Mouse (Mus musculus) midbrain, embryonic 13.5 days (tissue): Measurements from ENCODE around the gene Haghl. TPM values are rescaled to one million over a fixed set of nuclear protein-coding genes. Genes with fewer than 3 reads are reported as not detected.
A peak's percentile ranks its signal among the peaks of the same experiment; 100 is the strongest.

Source experiments
- ATAC-seq: fragments of 200-750 bp; cut with Nextera tagmentation; 2 replicates; pipeline ENCODE4 v1.8.0; 2017; ENCODE audit warnings: mild to moderate bottlenecking, moderate TSS enrichment, moderate library complexity
- H3K27ac ChIP-seq: fragments of 300-500 bp; sonication (generic); 2 replicates; pipeline ENCODE4 v1.5.1; 2015; ENCODE audit warnings: inconsistent platforms, mild to moderate bottlenecking, moderate library complexity
- H3K27me3 ChIP-seq: fragments of 300-500 bp; sonication (generic); 2 replicates; pipeline ENCODE4 v1.6.1; 2015; ENCODE audit warnings: mild to moderate bottlenecking, inconsistent platforms
- H3K36me3 ChIP-seq: fragments of 300-500 bp; sonication (generic); 2 replicates; pipeline ENCODE4 v1.6.1; 2015; ENCODE audit warnings: mild to moderate bottlenecking, inconsistent platforms
- H3K4me1 ChIP-seq: fragments of 300-500 bp; sonication (generic); replicated peaks from 2 replicates; pipeline ENCODE4 v1.6.1; 2015; ENCODE audit warnings: inconsistent platforms
- H3K4me2 ChIP-seq: fragments of 300-500 bp; sonication (generic); replicated peaks from 2 replicates; pipeline ENCODE4 v1.6.1; 2015; ENCODE audit warnings: moderate library complexity, mild to moderate bottlenecking, inconsistent platforms
- H3K4me3 ChIP-seq: fragments of 300-500 bp; sonication (generic); replicated peaks from 2 replicates; pipeline ENCODE4 v1.5.1; 2015; ENCODE audit warnings: mild to moderate bottlenecking, inconsistent platforms
- H3K9ac ChIP-seq: fragments of 300-500 bp; sonication (generic); replicated peaks from 2 replicates; pipeline ENCODE4 v1.6.1; 2015; ENCODE audit warnings: mild to moderate bottlenecking, inconsistent platforms
- H3K9me3 ChIP-seq: fragments of 300-500 bp; sonication (generic); 2 replicates; pipeline ENCODE4 v1.6.1; 2016; ENCODE audit warnings: mild to moderate bottlenecking, inconsistent platforms
- WGBS: fragments of 180-500 bp; shearing (Covaris S2); methylation state at CpG from one replicate; pipeline ENCODE4 v1.1.7; 2015; 5-methylcytosine and 5-hydroxymethylcytosine counted together
- polyA plus RNA-seq: library from polyadenylated mRNA; unstranded; fragments of >200 nt; fragmentation: Nextera tagmentation; extraction: Ambion mirVana; gene quantifications from 2 replicates; pipeline ENCODE4 v1.2.1, GENCODE M21; 2015

The Haghl gene
- polyA plus RNA-seq, 1 experiment from 2014 or later = 137 TPM

GRCm38 (mm10) chr17:25773549-25774120 is 11.8 kb downstream of the Haghl start, which contains the start of gene Narfl:
Narfl (plus strand) TSS chr17:25773776.
- peak within 1 kb of the TSS; percentile 79 for H3K4me2 ChIP-seq
- peaks cover 9% of the 10 kb centered on the region for H3K4me1 ChIP-seq
- H3K9me3 ChIP-seq = no peaks in the 10 kb centered on the region
- WGBS = under 1% methylated on average over 37 of the region's 37 CpGs
- H3K27me3 ChIP-seq = 0 out of 2 replicates have a peak, but pooled peaks cover 7% of the 10 kb centered on the region
- peaks cover 17% of the 10 kb centered on the region for H3K36me3 ChIP-seq
- ATAC-seq = peak; percentile 91
- no peak within 1 kb of the TSS for H3K27ac ChIP-seq
- H3K9ac ChIP-seq = peak within 1 kb of the TSS; percentile 80
- H3K4me3 ChIP-seq = peak within 1 kb of the TSS; percentile 76

GRCm38 (mm10) chr17:25769331-25769730 is 16.1 kb downstream of the Haghl start:
- H3K27ac ChIP-seq = no peak overlapping the region
- no peak overlapping the region for H3K9ac ChIP-seq
- 66% methylated on average over 9 of the region's 9 CpGs for WGBS
- no peaks in the 10 kb centered on the region for H3K9me3 ChIP-seq
- peaks cover 5% of the 10 kb centered on the region for H3K4me1 ChIP-seq
- no peaks in the 10 kb centered on the region for H3K36me3 ChIP-seq
- no peak for ATAC-seq
- H3K4me2 ChIP-seq = no peak overlapping the region
- H3K27me3 ChIP-seq = peaks cover 22% of the 10 kb centered on the region; the same call in 1 of the 2 replicates
- no peak overlapping the region for H3K4me3 ChIP-seq

- Histone ChIP-seq H3K27ac (no peak overlapping the region), H3K27me3 (peaks cover 28% of the 10 kb centered on the region), H3K36me3 (no peaks in the 10 kb centered on the region)
Measured at GRCm38 (mm10) chr17:25765886-25766285, 19.6 kb downstream of the Haghl start.

GRCm38 (mm10) chr17:25762591-25762990 is 22.9 kb downstream of the Haghl start:
- peaks cover 39% of the 10 kb centered on the region for H3K27me3 ChIP-seq
- no peaks in the 10 kb centered on the region for H3K36me3 ChIP-seq
- H3K9ac ChIP-seq = no peak overlapping the region
- H3K4me2 ChIP-seq = no peak overlapping the region
- 25% methylated on average over 3 of the region's 3 CpGs for WGBS
- H3K4me3 ChIP-seq = no peak overlapping the region
- H3K9me3 ChIP-seq = no peaks in the 10 kb centered on the region
- no peak overlapping the region for H3K27ac ChIP-seq
- ATAC-seq = no peak
- H3K4me1 ChIP-seq = no peaks in the 10 kb centered on the region

More at GRCm38 (mm10) chr17:25765886-25766285, 19.6 kb downstream of the Haghl start:
- peak; percentile 56 for ATAC-seq
- H3K4me2 ChIP-seq = no peak overlapping the region
- no peaks in the 10 kb centered on the region for H3K4me1 ChIP-seq
- no peaks in the 10 kb centered on the region for H3K9me3 ChIP-seq
- WGBS = 49% methylated on average over 5 of the region's 5 CpGs
- no peak overlapping the region for H3K4me3 ChIP-seq
- H3K9ac ChIP-seq = no peak overlapping the region

GRCm38 (mm10) chr17:25761561-25761970 is 23.9 kb downstream of the Haghl start:
- 38% methylated on average over 4 of the region's 4 CpGs for WGBS
- Histone ChIP-seq H3K9ac (no peak overlapping the region), H3K4me3 (no peak overlapping the region), H3K9me3 (no peaks in the 10 kb centered on the region), H3K4me1 (no peaks in the 10 kb centered on the region), H3K36me3 (no peaks in the 10 kb centered on the region), H3K27me3 (peaks cover 29% of the 10 kb centered on the region), H3K4me2 (no peak overlapping the region), H3K27ac (no peak overlapping the region)
- no peak for ATAC-seq

GRCm38 (mm10) chr17:25760148-25760547 is 25.3 kb downstream of the Haghl start:
- no peak for ATAC-seq
- no peaks in the 10 kb centered on the region for H3K4me1 ChIP-seq
- no peak overlapping the region for H3K9ac ChIP-seq
- H3K4me2 ChIP-seq = no peak overlapping the region
- no peaks in the 10 kb centered on the region for H3K9me3 ChIP-seq
- no peaks in the 10 kb centered on the region for H3K36me3 ChIP-seq
- no peak overlapping the region for H3K27ac ChIP-seq
- peaks cover 34% of the 10 kb centered on the region for H3K27me3 ChIP-seq
- 79% methylated on average over 8 of the region's 8 CpGs for WGBS
- H3K4me3 ChIP-seq = no peak overlapping the region

- 80% methylated on average over 3 of the region's 3 CpGs for WGBS
- Histone ChIP-seq H3K9ac (no peak overlapping the region), H3K27ac (no peak overlapping the region), H3K4me1 (no peaks in the 10 kb centered on the region), H3K27me3 (peaks cover 31% of the 10 kb centered on the region), H3K9me3 (no peaks in the 10 kb centered on the region), H3K4me2 (no peak overlapping the region), H3K36me3 (no peaks in the 10 kb centered on the region), H3K4me3 (no peak overlapping the region)
- no peak for ATAC-seq
Measured at GRCm38 (mm10) chr17:25757691-25758090, 27.8 kb downstream of the Haghl start.

- Histone ChIP-seq H3K27me3 (peaks cover 31% of the 10 kb centered on the region), H3K4me2 (no peak overlapping the region), H3K4me3 (no peak overlapping the region), H3K27ac (no peak overlapping the region), H3K9ac (no peak overlapping the region), H3K9me3 (no peaks in the 10 kb centered on the region), H3K4me1 (0 out of 2 replicates have a peak, but pooled peaks cover 2% of the 10 kb centered on the region), H3K36me3 (no peaks in the 10 kb centered on the region)
- WGBS = 80% methylated on average over 9 of the region's 9 CpGs
- no peak for ATAC-seq
Measured at GRCm38 (mm10) chr17:25756378-25757242, 28.9 kb downstream of the Haghl start.

- Histone ChIP-seq H3K27ac (no peak overlapping the region), H3K9me3 (no peaks in the 10 kb centered on the region), H3K4me3 (no peak overlapping the region), H3K9ac (no peak overlapping the region), H3K36me3 (no peaks in the 10 kb centered on the region), H3K4me2 (no peak overlapping the region), H3K4me1 (0 out of 2 replicates have a peak, but pooled peaks cover 7% of the 10 kb centered on the region), H3K27me3 (peaks cover 27% of the 10 kb centered on the region)
- 71% methylated on average over 4 of the region's 4 CpGs for WGBS
- ATAC-seq = no peak
Measured at GRCm38 (mm10) chr17:25755627-25756377, 29.7 kb downstream of the Haghl start.

GRCm38 (mm10) chr17:25755086-25755485 is 30.4 kb downstream of the Haghl start:
- 85% methylated on average over 4 of the region's 4 CpGs for WGBS

GRCm38 (mm10) chr17:25754241-25754640 is 31.2 kb downstream of the Haghl start, which contains the start of gene Msln:
Msln (minus strand) TSS chr17:25754378.
- Histone ChIP-seq H3K4me3 (no peak within 1 kb of the TSS), H3K36me3 (no peaks in the 10 kb centered on the region), H3K9me3 (no peaks in the 10 kb centered on the region), H3K4me2 (no peak within 1 kb of the TSS), H3K27ac (no peak within 1 kb of the TSS), H3K27me3 (peaks cover 15% of the 10 kb centered on the region), H3K4me1 (0 out of 2 replicates have a peak, but pooled peaks cover 7% of the 10 kb centered on the region), H3K9ac (no peak within 1 kb of the TSS)
- 85% methylated on average over 9 of the region's 9 CpGs for WGBS
- ATAC-seq = no peak

More at GRCm38 (mm10) chr17:25755086-25755485, 30.4 kb downstream of the Haghl start:
- H3K27me3 ChIP-seq = peaks cover 22% of the 10 kb centered on the region
- no peak overlapping the region for H3K9ac ChIP-seq
- no peak for ATAC-seq
- H3K4me3 ChIP-seq = no peak overlapping the region
- H3K27ac ChIP-seq = no peak overlapping the region
- 0 out of 2 replicates have a peak, but pooled peaks cover 7% of the 10 kb centered on the region for H3K4me1 ChIP-seq
- no peak overlapping the region for H3K4me2 ChIP-seq
- H3K9me3 ChIP-seq = no peaks in the 10 kb centered on the region
- H3K36me3 ChIP-seq = no peaks in the 10 kb centered on the region
